Mouse (Mus musculus) liver, embryonic 14.5 days (tissue): ENCODE results near the gene Rfx8. TPM values are rescaled to one million over a fixed set of nuclear protein-coding genes. Genes with fewer than 3 reads are reported as not detected.

Experiments
- ATAC-seq: fragments of 200-750 bp; cut with Nextera tagmentation; 2 replicates; pipeline ENCODE4 v1.8.0; 2017; ENCODE audit warnings: moderate number of reproducible peaks, mild to moderate bottlenecking, moderate library complexity; ENCODE audit not compliant: insufficient read depth
- DNase-seq, 3 experiments: peaks; one replicate each; pipeline ENCODE4 v3.0.0-alpha.2; 2012 to 2013; ENCODE audit warnings: low read depth in 3 of 3, low spot score in 3 of 3
- H3K27ac ChIP-seq: fragments of 300-500 bp; sonication (generic); 2 replicates; pipeline ENCODE4 v1.5.1; 2014; ENCODE audit warnings: moderate library complexity, mild to moderate bottlenecking, control low read depth, inconsistent platforms
- H3K27me3 ChIP-seq: fragments of 300-500 bp; sonication (generic); 2 replicates; pipeline ENCODE4 v1.6.1; 2014; ENCODE audit warnings: mild to moderate bottlenecking, low read length, moderate library complexity; ENCODE audit not compliant: control insufficient read depth, insufficient read depth
- H3K36me3 ChIP-seq: fragments of 300-500 bp; sonication (generic); replicated peaks from 2 replicates; pipeline ENCODE4 v1.6.1; 2014; ENCODE audit warnings: low read depth; ENCODE audit not compliant: control insufficient read depth, insufficient read depth
- H3K4me1 ChIP-seq, 2 experiments: fragments of 200-500 bp in 1 of 2; fragments of 300-500 bp in 1 of 2; sonication (generic) in 1 of 2; replicated peaks; 2 replicates each; pipeline ENCODE4 v1.6.1; 2012 to 2014; ENCODE audit warnings: antibody characterized with exemption in 1 of 2, inconsistent platforms in 1 of 2, low read length in 1 of 2; ENCODE audit not compliant: control insufficient read depth in 2 of 2, insufficient read depth in 2 of 2
- H3K4me2 ChIP-seq: fragments of 300-500 bp; sonication (generic); 2 replicates; pipeline ENCODE4 v1.6.1; 2014; ENCODE audit warnings: low read depth, mild to moderate bottlenecking, control low read depth, moderate library complexity
- H3K4me3 ChIP-seq, 2 experiments: fragments of 200-500 bp in 1 of 2; fragments of 300-500 bp in 1 of 2; sonication (generic) in 1 of 2; 2 replicates each; pipeline ENCODE4 v1.5.1; 2012 to 2014; ENCODE audit warnings: low read depth in 2 of 2, low read length in 2 of 2, mild to moderate bottlenecking in 2 of 2, control low read depth in 1 of 2, inconsistent platforms in 1 of 2, moderate library complexity in 1 of 2; ENCODE audit not compliant: insufficient read depth in 1 of 2
- H3K9ac ChIP-seq: fragments of 300-500 bp; sonication (generic); replicated peaks from 2 replicates; pipeline ENCODE4 v1.6.1; 2014; ENCODE audit warnings: mild to moderate bottlenecking, control low read depth, moderate library complexity
- H3K9me3 ChIP-seq: fragments of 300-500 bp; sonication (generic); 2 replicates; pipeline ENCODE4 v1.6.1; 2016; ENCODE audit warnings: low read length, mixed read lengths; ENCODE audit not compliant: control insufficient read depth
- CTCF ChIP-seq: IDR thresholded peaks from 2 replicates; pipeline ENCODE4 v1.5.1; 2016; ENCODE audit warnings: antibody characterized with exemption, low read depth, control low read depth
- EP300 ChIP-seq: IDR thresholded peaks from 2 replicates; pipeline ENCODE4 v1.6.1; 2016; ENCODE audit warnings: antibody characterized with exemption, low read depth
- WGBS: fragments of 180-500 bp; shearing (Covaris S2); extraction: QIAGEN DNeasy Blood & Tissue Kit; methylation state at CpG from one replicate; pipeline ENCODE4 v1.1.7; 2014; ENCODE audit not compliant: insufficient replicate concordance; 5-methylcytosine and 5-hydroxymethylcytosine counted together
- polyA plus RNA-seq, 2 experiments: library from polyadenylated mRNA; depleted of rRNA in 1 of 2; stranded (reverse) in 1 of 2; unstranded in 1 of 2; fragments of >200 nt; fragmentation: Nextera tagmentation in 1 of 2; extraction: Ambion mirVana in 1 of 2; gene quantifications; 2 replicates each; pipeline versions ENCODE4 v1.2.1 to v1.2.3; 2012 to 2014

The Rfx8 gene
- polyA plus RNA-seq, 2 experiments, result 0.04 TPM; not detected in 1

- no peak overlapping the region for H3K4me2 ChIP-seq
- H3K9ac ChIP-seq, result no peak overlapping the region
- TF ChIP-seq EP300 (no peak), CTCF (no peak)
- ATAC-seq (no peak), DNase-seq (no peak)
- H3K9me3 ChIP-seq, result no peaks in the 10 kb centered on the region
- no peak overlapping the region for H3K4me3 ChIP-seq
- peaks cover 3 to 22% of the 10 kb centered on the region in 2 experiments; a peak in 3 of 4 replicates for H3K4me1 ChIP-seq
- H3K27ac ChIP-seq, result no peak overlapping the region
- WGBS, result 69% methylated on average over 11 of the region's 11 CpGs
- H3K36me3 ChIP-seq, result no peaks in the 10 kb centered on the region
- no peaks in the 10 kb centered on the region for H3K27me3 ChIP-seq
Observed at GRCm38 (mm10) chr1:39756952-39757351, 36.2 kb upstream of the Rfx8 start.

- TF ChIP-seq CTCF (no peak), EP300 (peak; percentile 55)
- Histone ChIP-seq H3K9me3 (no peaks in the 10 kb centered on the region), H3K27ac (no peak overlapping the region), H3K36me3 (no peaks in the 10 kb centered on the region), H3K4me3 (no peak overlapping the region), H3K4me2 (no peak overlapping the region; the same call in 1 of the 2 replicates), H3K27me3 (no peaks in the 10 kb centered on the region), H3K4me1 (peaks cover 3 to 12% of the 10 kb centered on the region in 2 experiments; a peak in 3 of 4 replicates), H3K9ac (no peak overlapping the region)
- ATAC-seq, result peak; percentile 86
- peak in 1 of 3 experiments; percentile 43 for DNase-seq
- 24% methylated on average over 13 of the region's 13 CpGs for WGBS
Observed at GRCm38 (mm10) chr1:39754224-39754957, 33.6 kb upstream of the Rfx8 start.

DNA sequence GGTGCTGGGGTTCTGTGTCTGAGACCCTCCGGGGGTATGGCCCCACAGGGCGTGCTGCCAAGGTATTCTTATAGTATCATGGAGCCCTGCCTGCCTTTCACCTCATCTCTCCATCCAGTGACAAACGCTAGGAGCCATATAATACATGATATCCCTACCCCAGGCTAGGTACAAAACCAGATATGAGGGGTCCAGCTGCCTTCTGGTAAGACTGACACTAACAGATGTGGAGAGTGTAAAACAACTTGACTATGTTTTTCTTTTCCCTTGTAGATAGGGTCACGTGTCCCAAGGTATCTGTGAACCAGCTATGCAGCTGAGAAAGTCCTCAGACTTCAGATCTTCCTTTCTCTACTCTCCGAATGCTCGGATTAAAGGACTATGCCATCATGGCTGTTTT lies 30.7 kb upstream of the Rfx8 start:
- H3K4me1 ChIP-seq, result peaks cover 3 to 13% of the 10 kb centered on the region in 2 experiments; a peak in 3 of 4 replicates
- TF ChIP-seq CTCF, result no peak
- no peak for TF ChIP-seq EP300
- no peaks in the 10 kb centered on the region for H3K9me3 ChIP-seq
- no peak overlapping the region for H3K4me2 ChIP-seq
- no peak overlapping the region for H3K4me3 ChIP-seq
- H3K27me3 ChIP-seq, result no peaks in the 10 kb centered on the region
- no peak for ATAC-seq
- 68% methylated on average over 6 of the region's 6 CpGs for WGBS
- DNase-seq, result no peak
- H3K36me3 ChIP-seq, result no peaks in the 10 kb centered on the region
- H3K9ac ChIP-seq, result no peak overlapping the region
- no peak overlapping the region for H3K27ac ChIP-seq

- Histone ChIP-seq H3K27ac (no peak overlapping the region), H3K27me3 (no peaks in the 10 kb centered on the region), H3K9ac (no peak overlapping the region), H3K4me3 (no peak overlapping the region), H3K9me3 (no peaks in the 10 kb centered on the region), H3K4me1 (peaks cover 3 to 11% of the 10 kb centered on the region in 2 experiments; a peak in 3 of 4 replicates), H3K4me2 (no peak overlapping the region), H3K36me3 (no peaks in the 10 kb centered on the region)
- ATAC-seq, result no peak
- 15% methylated on average over 3 of the region's 3 CpGs for WGBS
- DNase-seq, result no peak
- TF ChIP-seq EP300 (no peak), CTCF (no peak)
Observed at GRCm38 (mm10) chr1:39749664-39750063, 28.9 kb upstream of the Rfx8 start.

- H3K27ac ChIP-seq, result no peak overlapping the region
- no peak for ATAC-seq
Observed at GRCm38 (mm10) chr1:39749214-39749613, 28.4 kb upstream of the Rfx8 start.

More at GRCm38 (mm10) chr1:39749214-39749613, 28.4 kb upstream of the Rfx8 start:
- WGBS, result 32% methylated on average over 1 of the region's 1 CpGs
- TF ChIP-seq CTCF (no peak), EP300 (no peak)
- Histone ChIP-seq H3K4me3 (no peak overlapping the region), H3K9me3 (no peaks in the 10 kb centered on the region), H3K27me3 (no peaks in the 10 kb centered on the region), H3K36me3 (no peaks in the 10 kb centered on the region), H3K4me2 (no peak overlapping the region), H3K4me1 (peaks cover 3 to 7% of the 10 kb centered on the region in 2 experiments; a peak in 3 of 4 replicates), H3K9ac (no peak overlapping the region)
- DNase-seq, result no peak
